Mouse (Mus musculus): Measurements from ENCODE around the gene Glrx3. TPM values are rescaled to one million over a fixed set of nuclear protein-coding genes. Genes with fewer than 3 reads are reported as not detected.
"Not testable (repeated sequence)": the region's sequence is repeated elsewhere in the genome, so short reads cannot be mapped to it uniquely, and the experiment has no call there.

Glrx3 gene
- 100 to 1,000 TPM; 119 to 129 TPM for total RNA-seq (2021)
- long read RNA-seq, experiment 1, transcript Glrx3-201 (11 exons, 1,685 nt): major isoform, 180 of 201 reads
- long read RNA-seq, experiment 1, partial matches to known transcripts: 13 of 201 reads
- long read RNA-seq, experiment 1, other reads (novel, unspliced or antisense): 8 of 201 reads
- long read RNA-seq, experiment 2, transcript Glrx3-201 (11 exons, 1,685 nt): major isoform, 166 of 190 reads
- long read RNA-seq, experiment 2, partial matches to known transcripts: 13 of 190 reads
- long read RNA-seq, experiment 2, other reads (novel, unspliced or antisense): 11 of 190 reads

- DNase-seq: peak; percentile 97
These were observed at the start of gene Glrx3 for GRCm38 (mm10) chr7:137437440-137438178. Gene Glrx3, plus strand, starts transcription at chr7:137437614.

GRCm38 (mm10) chr7:137387863-137388262, 49.6 kb upstream of the Glrx3 start:
- no peak for DNase-seq

- DNase-seq: no peak
These were observed 42.0 kb upstream of the Glrx3 start for GRCm38 (mm10) chr7:137395421-137395820.

- DNase-seq: peak; percentile 35
These were observed 40.0 kb upstream of the Glrx3 start for GRCm38 (mm10) chr7:137397361-137397910.

GRCm38 (mm10) chr7:137398973-137399372, 38.4 kb upstream of the Glrx3 start:
- DNase-seq: no peak

- DNase-seq: no peak
These were observed 33.3 kb upstream of the Glrx3 start for GRCm38 (mm10) chr7:137404146-137404545.

- no peak for DNase-seq
These were observed 29.9 kb upstream of the Glrx3 start for GRCm38 (mm10) chr7:137407428-137408058.

- DNase-seq: peak; percentile 99
These were observed 26.8 kb upstream of the Glrx3 start, which contains the start of gene 9430038I01Rik for GRCm38 (mm10) chr7:137410337-137411197. Gene 9430038I01Rik, minus strand, starts transcription at chr7:137410762.

GRCm38 (mm10) chr7:137414710-137415109, 22.7 kb upstream of the Glrx3 start:
- no peak for DNase-seq

GRCm38 (mm10) chr7:137420550-137420949, 16.9 kb upstream of the Glrx3 start:
- no peak for DNase-seq

GRCm38 (mm10) chr7:137421236-137421635, 16.2 kb upstream of the Glrx3 start:
- DNase-seq: no peak

- no peak for DNase-seq
These were observed 10.7 kb upstream of the Glrx3 start for GRCm38 (mm10) chr7:137426693-137427092.

GRCm38 (mm10) chr7:137431769-137432603, 5.4 kb upstream of the Glrx3 start:
- no peak for DNase-seq

- no peak for DNase-seq
These were observed 513 bp upstream of the Glrx3 start for GRCm38 (mm10) chr7:137436901-137437300.

GRCm38 (mm10) chr7:137438179-137438550, 751 bp downstream of the Glrx3 start:
- no peak for DNase-seq

GRCm38 (mm10) chr7:137438962-137439361, 1.5 kb downstream of the Glrx3 start:
- DNase-seq: not testable (repeated sequence)

GRCm38 (mm10) chr7:137442951-137443350, 5.5 kb downstream of the Glrx3 start:
- DNase-seq: peak; percentile 14

- no peak for DNase-seq
These were observed 7.9 kb downstream of the Glrx3 start for GRCm38 (mm10) chr7:137445321-137445720.

- no peak for DNase-seq
These were observed 24.0 kb downstream of the Glrx3 start for GRCm38 (mm10) chr7:137461396-137461795.

GRCm38 (mm10) chr7:137468174-137468573, 30.8 kb downstream of the Glrx3 start:
- DNase-seq: peak; percentile 66
